Mouse (Mus musculus) embryonic facial prominence, embryonic 11.5 days (tissue): ENCODE data around the gene 4933402D24Rik. TPM values are rescaled to one million over a fixed set of nuclear protein-coding genes. Genes with fewer than 3 reads are reported as not detected.

Source experiments
- ATAC-seq: fragments of 200-750 bp; cut with Nextera tagmentation; replicated peaks from 2 replicates; pipeline ENCODE4 v1.8.0; 2017; ENCODE audit warnings: low read depth; ENCODE audit not compliant: insufficient number of reproducible peaks, low FRiP score, low TSS enrichment
- DNase-seq: peaks from one replicate; pipeline ENCODE4 v3.0.0-alpha.2; 2015; ENCODE audit warnings: low spot score
- H3K27ac ChIP-seq: fragments of 300-500 bp; sonication (generic); replicated peaks from 2 replicates; pipeline ENCODE4 v1.5.1; 2014; ENCODE audit warnings: mild to moderate bottlenecking, low read depth, low read length, control low read depth
- H3K27me3 ChIP-seq: fragments of 300-500 bp; sonication (generic); 2 replicates; pipeline ENCODE4 v1.6.1; 2014; ENCODE audit warnings: mild to moderate bottlenecking, low read length, moderate library complexity, mixed read lengths; ENCODE audit not compliant: control insufficient read depth, insufficient read depth
- H3K36me3 ChIP-seq: fragments of 300-500 bp; sonication (generic); replicated peaks from 2 replicates; pipeline ENCODE4 v1.6.1; 2014; ENCODE audit warnings: low read depth, mild to moderate bottlenecking, low read length, moderate library complexity, mixed read lengths; ENCODE audit not compliant: control insufficient read depth, insufficient read depth
- H3K4me1 ChIP-seq: fragments of 300-500 bp; sonication (generic); 2 replicates; pipeline ENCODE4 v1.6.1; 2014; ENCODE audit warnings: low read length, mixed read lengths; ENCODE audit not compliant: control insufficient read depth, insufficient read depth
- H3K4me2 ChIP-seq: fragments of 300-500 bp; sonication (generic); 2 replicates; pipeline ENCODE4 v1.6.1; 2014; ENCODE audit warnings: low read depth, mild to moderate bottlenecking, control low read depth, low read length, moderate library complexity
- H3K4me3 ChIP-seq: fragments of 300-500 bp; sonication (generic); 2 replicates; pipeline ENCODE4 v1.5.1; 2014; ENCODE audit warnings: low read depth, low read length, control low read depth
- H3K9ac ChIP-seq: fragments of 300-500 bp; sonication (generic); replicated peaks from 2 replicates; pipeline ENCODE4 v1.6.1; 2014; ENCODE audit warnings: mild to moderate bottlenecking, control low read depth, low read length
- H3K9me3 ChIP-seq: fragments of 300-500 bp; sonication (generic); replicated peaks from 2 replicates; pipeline ENCODE4 v1.6.1; 2016; ENCODE audit warnings: mild to moderate bottlenecking, low read length, inconsistent platforms, mixed read lengths; ENCODE audit not compliant: control insufficient read depth
- WGBS: fragments of 180-500 bp; shearing (Covaris S2); extraction: QIAGEN DNeasy Blood & Tissue Kit; methylation state at CpG from one replicate; pipeline ENCODE4 v1.1.7; 2014; 5-methylcytosine and 5-hydroxymethylcytosine counted together
- polyA plus RNA-seq: library from polyadenylated mRNA; unstranded; fragments of >200 nt; fragmentation: Nextera tagmentation; extraction: Ambion mirVana; gene quantifications from 2 replicates; pipeline ENCODE4 v1.2.1, GENCODE M21; 2014

The 4933402D24Rik gene
- polyA plus RNA-seq, 1 experiment from 2014 or later: 0.11 TPM

DNA sequence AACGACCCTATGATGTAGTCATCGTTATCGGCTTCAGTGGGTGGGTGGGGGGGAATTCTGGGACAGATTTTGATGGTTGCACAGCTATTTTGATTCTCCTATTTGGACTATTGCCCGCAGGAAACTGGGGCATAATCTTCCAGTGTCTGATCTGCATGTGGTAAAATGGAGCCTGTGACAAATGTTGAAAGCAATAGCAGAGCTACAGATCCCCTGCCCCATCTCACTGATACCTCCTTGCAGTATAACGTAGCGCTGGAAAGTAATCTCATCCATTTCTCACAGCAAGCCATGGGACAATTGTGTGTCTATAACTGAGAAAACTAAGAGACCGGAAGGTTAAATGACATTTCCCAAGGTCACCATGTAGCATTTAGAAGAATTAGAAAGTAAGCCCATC lies 4.7 kb downstream of the 4933402D24Rik start:
- WGBS: 86% methylated on average over 7 of the region's 7 CpGs
- no peak overlapping the region for H3K27ac ChIP-seq

DNA sequence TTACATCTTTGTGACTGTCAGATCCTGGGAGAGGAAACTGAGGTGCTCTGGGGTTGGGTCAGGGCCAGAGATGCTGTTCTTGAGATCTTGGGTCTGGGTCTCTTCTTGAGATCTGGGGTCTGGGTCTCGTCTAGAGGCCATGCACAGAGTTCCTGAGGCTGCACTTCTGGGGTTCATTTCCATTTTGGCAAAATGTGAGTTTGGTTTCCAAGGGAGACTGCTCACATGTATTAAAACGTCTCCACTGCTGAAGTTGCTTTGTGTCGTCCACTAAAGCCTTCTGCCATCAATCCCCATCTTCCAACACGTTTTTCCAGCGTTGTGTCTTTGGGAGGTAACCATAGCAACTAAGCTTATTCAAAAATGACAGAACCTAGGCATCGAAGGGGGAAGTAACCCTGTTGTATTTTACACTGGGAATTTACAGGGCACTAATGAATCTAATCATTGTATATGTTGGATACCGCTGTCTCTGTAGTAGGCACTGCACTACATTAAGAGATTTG lies 5.1 kb downstream of the 4933402D24Rik start:
- 53% methylated on average over 7 of the region's 7 CpGs for WGBS
- no peak overlapping the region for H3K4me2 ChIP-seq
- H3K9me3 ChIP-seq: no peaks in the 10 kb centered on the region
- no peaks in the 10 kb centered on the region for H3K4me1 ChIP-seq
- no peak overlapping the region for H3K4me3 ChIP-seq
- H3K27ac ChIP-seq: peak overlapping the region; percentile 35; the same call in 1 of the 2 replicates
- no peak overlapping the region for H3K9ac ChIP-seq
- no peak for DNase-seq
- no peaks in the 10 kb centered on the region for H3K36me3 ChIP-seq
- no peaks in the 10 kb centered on the region for H3K27me3 ChIP-seq
- ATAC-seq: no peak

More for the DNA sequence above, 4.7 kb downstream of the 4933402D24Rik start:
- Histone ChIP-seq H3K4me3 (no peak overlapping the region), H3K36me3 (no peaks in the 10 kb centered on the region), H3K9ac (no peak overlapping the region), H3K27me3 (no peaks in the 10 kb centered on the region), H3K4me1 (no peaks in the 10 kb centered on the region), H3K4me2 (no peak overlapping the region), H3K9me3 (no peaks in the 10 kb centered on the region)
- ATAC-seq (no peak), DNase-seq (no peak)

DNA sequence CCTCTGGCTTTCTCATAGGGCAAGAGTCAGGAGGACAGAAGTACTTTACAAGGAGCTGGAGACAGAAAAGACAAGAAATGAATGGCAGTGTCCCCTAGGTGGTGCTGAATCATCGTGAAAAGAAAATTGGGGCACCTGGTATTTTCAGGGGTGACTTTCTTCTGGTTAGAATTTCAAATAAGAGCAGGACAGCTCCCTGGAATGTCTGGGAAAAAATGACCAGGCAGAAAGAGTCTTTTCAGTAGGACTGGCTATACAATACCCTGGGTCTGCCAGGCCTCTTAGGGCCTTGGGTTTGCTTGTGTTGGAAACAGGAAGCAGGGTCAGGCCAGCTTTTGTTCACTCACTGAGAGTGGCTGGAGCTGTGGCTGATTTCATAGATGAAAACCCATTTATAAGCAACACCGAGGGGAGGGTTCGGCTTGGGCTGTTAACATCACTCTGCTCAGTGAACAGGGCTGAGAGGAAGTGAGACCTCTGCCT lies 5.8 kb downstream of the 4933402D24Rik start:
- no peak overlapping the region for H3K9ac ChIP-seq
- ATAC-seq: peak; percentile 79; the same call in 1 of the 2 replicates
- WGBS: 16% methylated on average over 3 of the region's 3 CpGs

DNA sequence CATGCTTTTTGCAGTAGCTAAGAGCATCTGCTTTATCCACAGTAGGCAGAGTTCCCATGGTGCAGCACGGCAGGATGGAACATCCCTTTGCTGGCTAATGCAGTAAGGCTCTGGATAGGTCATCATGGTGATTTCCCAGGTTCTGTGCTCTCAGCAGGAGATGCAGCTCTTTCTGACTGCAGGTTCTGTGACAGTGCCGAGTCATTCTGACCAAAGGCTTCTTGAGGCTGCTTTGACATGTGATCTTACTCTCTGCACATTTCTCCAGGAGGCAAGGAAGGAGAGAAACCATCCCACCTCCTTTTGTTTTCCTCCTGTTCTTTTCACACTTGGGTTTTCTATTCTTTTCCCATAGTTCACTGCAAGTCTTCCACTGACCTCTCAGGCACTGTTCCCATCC lies 13.1 kb downstream of the 4933402D24Rik start:
- no peak for DNase-seq
- H3K27ac ChIP-seq: no peak overlapping the region
- no peaks in the 10 kb centered on the region for H3K27me3 ChIP-seq
- no peak overlapping the region for H3K4me2 ChIP-seq
- no peaks in the 10 kb centered on the region for H3K9me3 ChIP-seq
- 72% methylated on average over 2 of the region's 2 CpGs for WGBS
- no peak overlapping the region for H3K4me3 ChIP-seq
- H3K36me3 ChIP-seq: no peaks in the 10 kb centered on the region
- H3K4me1 ChIP-seq: no peaks in the 10 kb centered on the region
- H3K9ac ChIP-seq: no peak overlapping the region
- no peak for ATAC-seq

More for the DNA sequence above, 5.8 kb downstream of the 4933402D24Rik start:
- Histone ChIP-seq H3K36me3 (no peaks in the 10 kb centered on the region), H3K27ac (peak overlapping the region; percentile 35; the same call in 1 of the 2 replicates), H3K4me2 (no peak overlapping the region), H3K9me3 (no peaks in the 10 kb centered on the region), H3K4me1 (no peaks in the 10 kb centered on the region), H3K27me3 (no peaks in the 10 kb centered on the region), H3K4me3 (no peak overlapping the region)
- peak; percentile 73 for DNase-seq

DNA sequence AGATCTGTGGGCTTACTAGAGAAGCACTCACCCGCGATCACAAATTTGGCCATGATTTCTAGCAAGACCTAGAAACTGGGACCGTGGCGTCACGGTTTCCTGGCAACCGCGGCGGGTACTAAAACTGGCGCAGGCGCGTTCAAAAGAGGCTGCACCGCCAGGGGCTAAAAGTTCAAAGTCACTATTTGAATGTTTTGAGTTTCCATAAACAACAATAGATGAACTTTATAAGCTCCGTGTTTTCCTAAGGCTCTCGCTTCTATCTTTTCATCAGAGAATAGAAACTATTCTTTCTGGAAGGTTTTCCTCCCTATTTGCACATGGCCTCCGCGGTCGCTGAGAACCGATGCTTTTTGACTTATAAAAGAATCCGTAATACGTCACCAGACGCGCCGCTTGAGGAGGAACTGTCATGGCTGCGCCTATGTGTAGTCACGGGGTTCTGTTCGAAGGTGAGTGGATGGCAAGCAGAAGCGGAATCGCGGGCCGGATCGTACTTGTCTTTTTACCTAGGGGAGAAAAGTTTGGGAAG lies 38.8 kb downstream of the 4933402D24Rik start, which contains the start of the genes Mdh1b and Fastkd2:
Gene Mdh1b, minus strand, starts transcription at position 79 of the 532 bp plus-strand sequence.
Gene Fastkd2, plus strand, starts transcription at position 375 of the 532 bp plus-strand sequence.
- Histone ChIP-seq H3K9ac (peak within 1 kb of the TSS; percentile 49), H3K36me3 (no peaks in the 10 kb centered on the region), H3K4me1 (no peaks in the 10 kb centered on the region), H3K27me3 (no peaks in the 10 kb centered on the region), H3K9me3 (no peaks in the 10 kb centered on the region), H3K4me3 (peak within 1 kb of the TSS; percentile 52), H3K4me2 (peak within 1 kb of the TSS; percentile 50), H3K27ac (no peak within 1 kb of the TSS)
- whole genome bisulfite sequencing: under 1% methylated on average over 31 of the region's 31 CpGs
- DNase-seq: peak; percentile 95
- peak; percentile 91 for ATAC-seq

DNA sequence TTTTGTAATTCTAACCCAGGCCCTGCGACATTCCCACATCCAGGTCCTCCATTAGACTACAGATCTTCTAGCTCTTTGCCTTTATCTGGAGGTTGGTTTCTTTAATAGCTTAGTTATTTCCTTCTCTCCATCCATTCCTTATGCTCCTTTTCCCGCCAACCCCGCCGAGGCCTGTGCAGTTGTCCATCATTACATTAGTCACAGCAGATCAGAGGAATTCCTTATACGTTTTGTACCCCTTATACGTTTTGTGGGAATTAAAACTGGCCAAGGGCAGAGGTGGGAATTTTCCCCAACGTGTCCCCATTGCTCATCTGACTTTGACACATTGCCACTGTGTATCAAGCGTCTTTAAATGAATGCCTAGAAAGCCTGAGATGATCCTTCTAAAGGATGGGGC lies 39.3 kb downstream of the 4933402D24Rik start:
- Histone ChIP-seq H3K4me1 (no peaks in the 10 kb centered on the region), H3K4me2 (peak overlapping the region; percentile 50), H3K27ac (no peak overlapping the region), H3K27me3 (no peaks in the 10 kb centered on the region), H3K4me3 (peak overlapping the region; percentile 52), H3K36me3 (no peaks in the 10 kb centered on the region), H3K9ac (peak overlapping the region; percentile 19; the same call in 1 of the 2 replicates), H3K9me3 (no peaks in the 10 kb centered on the region)
- DNase-seq (no peak), ATAC-seq (0 out of 2 replicates have a peak, but pooled peaks have one; percentile 29)
- 46% methylated on average over 8 of the region's 8 CpGs for WGBS

DNA sequence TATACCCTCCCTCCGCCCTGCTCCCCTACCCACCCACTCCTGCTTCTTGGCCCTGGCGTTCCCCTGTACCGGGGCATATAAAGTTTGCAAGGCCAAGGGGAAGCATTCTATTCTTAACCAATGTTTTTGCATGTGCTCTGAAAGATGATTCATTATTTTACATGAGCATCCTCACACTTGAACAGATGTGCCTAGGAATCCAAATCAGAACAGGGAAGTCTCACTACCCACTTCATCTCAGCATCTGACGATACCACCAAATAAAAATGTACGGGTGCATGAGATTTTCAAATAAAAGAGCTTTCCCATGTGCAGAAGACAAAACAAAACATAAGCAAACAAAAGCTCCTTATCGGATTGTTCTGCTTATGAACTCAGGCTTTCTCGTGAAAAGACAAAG lies 48.9 kb downstream of the 4933402D24Rik start:
- DNase-seq: no peak

DNA sequence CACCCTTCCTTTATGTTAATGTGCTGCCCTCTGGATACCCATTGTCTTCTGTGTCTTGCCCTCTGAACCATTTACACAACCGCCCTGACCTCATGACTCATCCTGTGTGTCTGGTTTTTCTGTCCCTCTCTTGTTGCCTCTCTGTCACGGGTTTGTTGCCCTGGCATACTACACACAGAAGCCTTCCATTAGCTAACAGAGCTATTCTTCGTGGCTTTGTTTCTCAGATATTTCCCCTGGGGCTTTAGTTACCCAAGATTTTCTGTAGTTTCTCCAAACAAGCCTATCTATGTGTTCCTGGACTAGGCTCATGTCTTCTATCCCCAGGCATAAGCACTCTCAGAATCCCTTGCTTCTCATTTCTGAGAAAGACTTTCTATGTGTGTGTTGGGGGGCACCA lies 60.2 kb downstream of the 4933402D24Rik start:
- no peaks in the 10 kb centered on the region for H3K36me3 ChIP-seq
- H3K4me1 ChIP-seq: no peaks in the 10 kb centered on the region
- H3K27ac ChIP-seq: no peak overlapping the region
- no peak for DNase-seq
- no peak overlapping the region for H3K4me3 ChIP-seq
- H3K9me3 ChIP-seq: no peaks in the 10 kb centered on the region
- no peak overlapping the region for H3K4me2 ChIP-seq
- WGBS: 59% methylated on average over 3 of the region's 3 CpGs
- ATAC-seq: no peak
- H3K27me3 ChIP-seq: no peaks in the 10 kb centered on the region
- H3K9ac ChIP-seq: no peak overlapping the region

More for the DNA sequence above, 48.9 kb downstream of the 4933402D24Rik start:
- no peak overlapping the region for H3K4me3 ChIP-seq
- H3K4me2 ChIP-seq: no peak overlapping the region
- H3K27ac ChIP-seq: no peak overlapping the region
- no peak overlapping the region for H3K9ac ChIP-seq
- no peak for ATAC-seq
- no peaks in the 10 kb centered on the region for H3K36me3 ChIP-seq
- 86% methylated on average over 7 of the region's 7 CpGs for WGBS
- H3K27me3 ChIP-seq: no peaks in the 10 kb centered on the region
- H3K9me3 ChIP-seq: no peaks in the 10 kb centered on the region
- H3K4me1 ChIP-seq: no peaks in the 10 kb centered on the region
